Mouse (Mus musculus) mature B cell (primary cell): Measurements from ENCODE around the gene Slco2a1.

Source experiments
- in situ Hi-C: fragments of 300-500 bp; cut with MboI; formaldehyde crosslinking; loops from 2 replicates; pipeline ENCODE4 v1.14.3; 2019

Gene Slco2a1

DNA sequence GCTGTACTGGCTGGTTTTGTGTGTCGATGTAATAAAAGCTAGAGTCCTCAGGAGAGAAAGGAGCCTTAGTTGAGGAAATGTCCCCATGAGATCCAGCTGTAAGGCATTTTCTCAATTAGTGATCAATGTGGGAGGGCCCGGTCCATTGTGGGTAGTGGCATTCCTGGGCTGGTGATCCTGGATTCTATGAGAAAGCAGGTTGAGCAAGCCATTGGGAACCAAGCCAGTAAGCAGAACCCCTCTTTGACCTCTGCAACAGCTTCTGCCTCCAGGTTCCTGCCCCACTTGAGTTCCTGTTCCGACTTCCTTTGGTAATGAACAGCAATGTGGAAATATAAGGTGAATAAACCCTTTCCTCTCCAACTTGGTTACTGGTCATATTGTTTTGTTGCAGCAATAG is 6.1 kb upstream of the Slco2a1 start:
- in situ Hi-C loops, result no loop called here

- in situ Hi-C loops, result no loop called here
These were observed 3.4 kb upstream of the Slco2a1 start for GRCm38 (mm10) chr9:102985111-102985510.

DNA sequence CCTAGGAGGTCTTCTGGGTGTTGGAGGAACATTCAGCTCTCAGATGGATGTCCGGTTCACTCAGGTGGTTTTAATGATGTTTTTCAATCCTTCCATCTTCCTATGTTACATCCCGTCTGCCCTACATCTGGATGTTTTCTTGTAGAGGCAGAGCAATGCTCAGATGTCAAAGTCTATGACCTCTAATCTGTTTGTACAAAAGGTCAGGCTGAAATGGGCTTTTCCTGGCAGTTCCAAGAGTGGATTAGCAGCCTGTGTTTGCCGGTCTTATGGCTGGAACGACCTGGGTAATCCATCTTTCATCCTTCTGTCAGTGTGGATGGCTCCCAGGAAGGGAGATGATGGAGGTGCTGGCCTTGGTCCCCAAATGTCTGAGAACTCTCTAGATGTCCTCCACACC is 2.6 kb upstream of the Slco2a1 start:
- in situ Hi-C loops, result no loop called here

GRCm38 (mm10) chr9:102990306-102991133 is 2.0 kb downstream of the Slco2a1 start:
- in situ Hi-C loops, result no loop called here

DNA sequence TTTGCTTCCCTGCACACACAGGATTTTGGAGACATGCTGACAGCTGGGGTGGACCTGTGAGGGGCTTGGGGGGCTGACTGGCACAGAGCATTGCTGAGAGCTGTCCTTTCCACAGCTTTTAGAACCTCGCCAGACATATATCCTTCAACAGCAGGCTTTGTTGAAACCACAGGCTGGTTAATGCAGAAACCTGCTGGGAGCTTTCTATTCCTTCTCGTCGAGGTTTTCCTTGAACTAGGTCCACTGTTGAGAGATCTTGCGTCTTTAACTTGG is 2.6 kb downstream of the Slco2a1 start:
- in situ Hi-C loops, result no loop called here

DNA sequence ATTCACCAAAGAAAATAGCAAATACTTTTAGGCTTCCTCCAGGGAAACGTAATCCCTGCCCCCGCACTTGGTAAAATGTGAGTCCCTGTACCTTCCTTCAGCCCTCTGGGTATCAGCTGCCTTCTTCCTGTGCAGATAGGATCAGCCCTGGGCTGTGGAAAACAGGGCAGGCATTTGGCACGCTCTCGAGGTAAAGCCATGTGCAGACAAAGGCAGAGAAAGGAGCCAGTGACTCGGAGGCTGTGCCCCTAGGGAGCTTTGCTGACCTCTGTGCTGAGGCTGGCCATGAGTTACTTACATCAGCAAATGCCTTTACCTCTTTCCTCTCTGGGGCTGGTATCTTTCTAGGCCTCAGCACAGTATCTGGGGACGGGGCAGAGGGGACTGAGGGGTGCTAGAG is 4.4 kb downstream of the Slco2a1 start:
- in situ Hi-C loops, result no loop called here

GRCm38 (mm10) chr9:102993764-102994163 is 5.3 kb downstream of the Slco2a1 start:
- in situ Hi-C loops, result no loop called here

- in situ Hi-C loops, result no loop called here
These were observed 7.5 kb downstream of the Slco2a1 start for GRCm38 (mm10) chr9:102995800-102996635.

DNA sequence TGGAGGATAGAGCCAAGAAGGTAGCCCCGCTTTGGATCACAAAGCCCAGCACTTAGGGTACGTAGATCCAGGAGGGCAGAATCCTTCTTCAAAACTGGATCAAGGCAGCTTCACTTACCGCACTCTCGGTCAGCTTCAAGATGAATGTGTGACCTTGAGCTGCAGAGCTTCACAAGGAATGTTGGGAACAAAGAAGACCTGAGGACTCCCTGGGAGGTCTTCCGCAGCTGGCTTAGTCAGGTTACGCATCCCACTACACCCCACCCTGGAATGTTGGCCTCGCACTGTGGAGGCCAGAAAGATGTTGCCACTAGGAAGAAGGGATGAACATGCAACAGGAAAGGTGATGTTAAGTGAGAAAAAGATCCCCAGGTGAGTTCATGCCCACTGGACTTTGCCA is 11.9 kb downstream of the Slco2a1 start:
- in situ Hi-C loops, result no loop called here

DNA sequence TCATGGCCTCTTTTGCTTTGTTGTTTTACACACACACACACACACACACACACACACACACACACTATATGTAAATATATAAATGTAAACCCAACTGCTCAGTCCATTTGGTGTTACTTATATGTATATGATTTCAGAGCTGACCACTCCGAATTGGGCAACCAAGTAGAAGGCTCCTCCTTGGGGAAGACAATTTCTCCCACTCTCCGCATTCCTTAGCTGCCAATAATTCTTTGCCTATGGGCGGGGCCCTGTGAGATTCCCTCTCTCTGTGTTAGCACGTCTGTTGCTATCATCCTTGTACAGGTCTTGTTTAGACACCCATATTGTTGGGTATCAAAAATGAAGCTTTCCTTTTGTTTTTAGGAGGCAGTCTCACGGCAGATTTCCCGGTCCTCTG is 15.8 kb downstream of the Slco2a1 start:
- in situ Hi-C loops, result no loop called here

GRCm38 (mm10) chr9:103007699-103008078 is 19.2 kb downstream of the Slco2a1 start:
- in situ Hi-C loops, result no loop called here

DNA sequence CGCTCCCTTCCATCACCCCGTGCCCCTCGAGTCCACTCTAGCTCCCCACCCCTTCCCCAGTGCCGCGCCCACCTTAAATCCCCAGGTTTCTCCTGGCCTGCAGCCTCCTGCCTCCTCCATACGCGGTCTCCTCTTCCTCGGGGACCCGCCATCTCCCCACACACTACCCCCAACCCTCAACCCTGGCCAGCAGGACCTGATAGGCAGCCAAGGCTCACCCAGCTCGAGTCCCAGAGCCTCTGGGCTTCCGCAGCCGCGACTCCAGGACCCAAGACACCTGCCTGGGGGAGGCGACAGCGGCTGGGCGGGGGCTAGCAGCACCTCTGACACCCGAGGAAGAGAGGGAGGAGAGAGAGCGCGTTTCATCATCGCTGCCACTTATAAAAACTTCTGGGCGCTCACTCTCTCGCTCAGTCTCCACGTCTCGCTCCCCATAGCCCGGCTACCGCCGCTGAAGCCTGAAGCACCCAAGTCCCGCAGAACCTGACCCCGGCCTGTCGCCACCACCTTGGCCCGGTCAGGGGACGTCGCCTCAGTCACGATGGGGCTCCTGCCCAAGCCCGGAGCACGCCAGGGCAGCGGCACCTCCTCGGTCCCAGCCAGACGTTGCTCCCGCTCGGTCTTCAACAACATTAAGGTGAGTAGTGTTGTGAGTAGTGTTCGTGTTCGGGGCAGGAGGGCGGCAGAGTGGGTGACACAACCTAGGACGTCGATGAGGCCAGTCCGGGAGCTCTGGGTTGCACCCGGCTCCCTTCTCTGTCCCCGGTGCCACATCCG is 19.8 kb downstream of the Slco2a1 start:
- in situ Hi-C loops, result no loop called here

DNA sequence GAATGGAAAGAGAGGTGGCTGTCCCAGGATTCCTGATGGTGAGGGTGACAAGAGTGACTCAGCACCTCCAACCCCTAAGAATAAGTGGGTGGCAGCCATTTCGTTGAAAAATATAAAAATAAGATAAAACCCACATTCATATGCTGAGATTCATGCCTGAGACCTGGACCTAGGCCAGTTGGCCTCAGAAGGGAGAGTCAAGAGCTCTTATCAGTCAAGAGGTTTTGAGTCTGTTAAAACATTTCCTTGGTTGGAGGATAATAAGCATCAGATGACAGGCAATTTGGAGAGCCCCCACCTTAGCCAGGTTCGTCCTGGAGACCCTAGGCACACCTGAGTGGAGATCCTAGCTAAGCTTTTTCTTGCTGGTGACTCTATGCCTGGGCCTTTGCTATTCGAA is 21.6 kb downstream of the Slco2a1 start:
- in situ Hi-C loops, result no loop called here

GRCm38 (mm10) chr9:103013366-103013765 is 24.9 kb downstream of the Slco2a1 start:
- in situ Hi-C loops, result no loop called here

- in situ Hi-C loops, result no loop called here
These were observed 26.2 kb downstream of the Slco2a1 start for GRCm38 (mm10) chr9:103014686-103015085.

DNA sequence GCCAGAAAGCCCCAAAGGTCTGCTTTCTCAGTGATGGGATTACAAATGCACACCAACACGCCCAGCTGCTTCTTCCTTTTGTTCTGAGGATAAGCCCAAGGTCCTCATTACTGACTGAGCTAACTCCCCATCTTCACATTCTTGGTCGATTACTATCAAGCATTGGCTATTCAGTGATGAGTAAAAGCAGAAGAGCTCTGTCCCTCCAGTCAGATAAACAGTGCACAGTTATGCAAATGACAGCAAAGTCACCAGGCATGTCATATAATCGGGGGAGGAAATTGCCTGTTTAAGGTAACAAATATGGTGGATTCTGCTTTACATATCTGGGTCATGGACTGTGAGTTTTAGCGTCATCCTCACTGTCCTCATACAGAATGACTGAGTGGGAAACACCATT is 35.6 kb downstream of the Slco2a1 start:
- in situ Hi-C loops, result no loop called here

GRCm38 (mm10) chr9:103027150-103027889 is 38.8 kb downstream of the Slco2a1 start:
- in situ Hi-C loops, result no loop called here

DNA sequence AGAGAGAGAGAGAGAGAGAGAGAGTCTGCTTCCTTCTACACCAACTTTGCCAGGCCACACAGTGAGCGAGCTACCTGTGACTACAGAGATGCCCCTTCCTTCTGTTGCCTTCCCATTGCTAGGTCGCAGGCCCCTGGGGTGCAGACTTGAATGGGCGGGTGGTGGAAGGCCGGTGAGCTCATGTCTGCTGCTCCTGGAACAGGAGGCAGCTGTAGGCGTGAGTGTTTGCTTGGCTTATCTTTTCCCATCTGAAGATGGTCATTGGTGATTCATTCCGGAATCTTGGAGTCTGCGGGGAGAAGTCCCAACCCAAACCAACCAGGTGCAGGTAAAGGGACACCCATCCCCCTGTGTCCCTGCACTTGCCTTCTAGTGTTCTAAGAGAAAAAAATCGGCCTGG is 40.5 kb downstream of the Slco2a1 start:
- in situ Hi-C loops, result no loop called here

GRCm38 (mm10) chr9:103030041-103030440 is 41.5 kb downstream of the Slco2a1 start:
- in situ Hi-C loops, result no loop called here

GRCm38 (mm10) chr9:103031211-103031610 is 42.7 kb downstream of the Slco2a1 start:
- in situ Hi-C loops, result no loop called here

GRCm38 (mm10) chr9:103032193-103032592 is 43.7 kb downstream of the Slco2a1 start:
- in situ Hi-C loops, result no loop called here

DNA sequence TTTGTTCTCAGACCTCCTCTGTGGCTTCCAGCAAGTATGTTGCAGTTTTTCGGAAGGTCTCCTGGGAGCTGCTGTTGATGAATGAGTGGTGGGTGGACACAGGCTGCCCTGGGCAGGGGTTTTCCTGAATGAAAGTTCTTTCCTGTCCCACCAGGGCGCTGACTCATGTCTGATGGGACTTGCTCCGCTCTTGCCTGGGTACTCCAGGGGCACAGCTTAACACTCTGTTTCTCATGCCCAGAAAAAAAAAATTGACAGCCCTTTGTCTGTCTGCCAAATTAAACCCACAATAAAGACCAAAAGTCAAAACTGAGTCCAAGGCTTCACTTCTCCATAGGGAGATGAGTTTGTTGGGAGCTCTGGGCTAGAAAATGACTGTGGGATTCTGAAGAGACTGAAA is 44.9 kb downstream of the Slco2a1 start:
- in situ Hi-C loops, result no loop called here
